Mouse (Mus musculus) Muller cell, postnatal 12 days (primary cell): ENCODE data around the gene Map4k1.
A peak's percentile ranks its signal among the peaks of the same experiment; 100 is the strongest.

Experiments
- DNase-seq: peaks from one replicate; pipeline ENCODE4 v3.0.0-alpha.2; 2015; ENCODE audit errors: inconsistent ontology term

Map4k1 gene

GRCm38 (mm10) chr7:28977556-28977955, 4.3 kb upstream of the Map4k1 start:
- no peak for DNase-seq

- DNase-seq: no peak
These were observed 594 bp downstream of the Map4k1 start for GRCm38 (mm10) chr7:28982274-28983013.

GRCm38 (mm10) chr7:28983141-28983564, 1.3 kb downstream of the Map4k1 start:
- DNase-seq: no peak

- DNase-seq: no peak
These were observed 2.0 kb downstream of the Map4k1 start for GRCm38 (mm10) chr7:28983849-28984248.

GRCm38 (mm10) chr7:28984452-28984851, 2.6 kb downstream of the Map4k1 start:
- no peak for DNase-seq

GRCm38 (mm10) chr7:28985207-28985606, 3.4 kb downstream of the Map4k1 start:
- no peak for DNase-seq

- no peak for DNase-seq
These were observed 9.0 kb downstream of the Map4k1 start for GRCm38 (mm10) chr7:28990766-28991273.

- no peak for DNase-seq
These were observed 9.8 kb downstream of the Map4k1 start for GRCm38 (mm10) chr7:28991616-28992015.

- no peak for DNase-seq
These were observed 11.1 kb downstream of the Map4k1 start for GRCm38 (mm10) chr7:28992997-28993396.

GRCm38 (mm10) chr7:28993402-28993801, 11.6 kb downstream of the Map4k1 start:
- no peak for DNase-seq

- DNase-seq: peak; percentile 54
These were observed 19.1 kb downstream of the Map4k1 start for GRCm38 (mm10) chr7:29000651-29001605.

- no peak for DNase-seq
These were observed 25.6 kb downstream of the Map4k1 start for GRCm38 (mm10) chr7:29007224-29008101.

- no peak for DNase-seq
These were observed 26.3 kb downstream of the Map4k1 start for GRCm38 (mm10) chr7:29008171-29008570.

GRCm38 (mm10) chr7:29008714-29009113, 26.9 kb downstream of the Map4k1 start:
- no peak for DNase-seq

- no peak for DNase-seq
These were observed 33.1 kb downstream of the Map4k1 start for GRCm38 (mm10) chr7:29014984-29015383.

- no peak for DNase-seq
These were observed 34.6 kb downstream of the Map4k1 start for GRCm38 (mm10) chr7:29016440-29016839.

GRCm38 (mm10) chr7:29017222-29017621, 35.4 kb downstream of the Map4k1 start:
- DNase-seq: no peak

GRCm38 (mm10) chr7:29019447-29020220, 37.8 kb downstream of the Map4k1 start:
- DNase-seq: no peak

- no peak for DNase-seq
These were observed 40.6 kb downstream of the Map4k1 start for GRCm38 (mm10) chr7:29022479-29022878.

GRCm38 (mm10) chr7:29023514-29023913, 41.7 kb downstream of the Map4k1 start:
- DNase-seq: no peak

GRCm38 (mm10) chr7:29025566-29025965, 43.7 kb downstream of the Map4k1 start:
- DNase-seq: peak; percentile 73
